Mouse (Mus musculus) adrenal gland, adult 8-10 months (tissue): ENCODE data around the gene Olfr791. TPM values are rescaled to one million over a fixed set of nuclear protein-coding genes. Genes with fewer than 3 reads are reported as not detected.

Experiments used
- DNase-seq: peaks from one replicate; pipeline ENCODE4 v3.0.0; 2022
- total RNA-seq, 4 experiments: library from RNA; stranded (reverse); gene quantifications; 2 replicates each; pipeline ENCODE4 v1.2.4; 2022

Gene Olfr791
- not detected for total RNA-seq

DNA sequence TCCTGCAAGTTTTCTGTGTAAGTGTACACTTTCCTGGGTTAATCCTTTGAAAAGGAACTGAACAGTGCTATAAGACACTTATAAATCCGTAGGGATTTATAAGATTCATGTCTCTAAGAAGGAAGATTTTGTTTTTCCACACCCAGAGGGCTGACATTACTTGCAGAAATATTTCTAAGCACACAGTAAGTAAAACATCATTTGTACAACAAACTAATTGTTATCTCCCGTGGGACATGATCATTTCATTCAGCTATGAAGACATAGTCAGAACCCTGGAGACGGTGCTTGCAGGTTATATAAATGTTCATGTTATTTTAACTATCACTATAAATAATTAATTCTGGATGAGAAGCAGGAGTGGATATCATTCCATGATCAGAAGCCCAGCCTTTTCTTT is at the start of gene Olfr791:
Olfr791 (plus strand) TSS at position 301 of the 400 bp plus-strand sequence.
- DNase-seq, result no peak

GRCm38 (mm10) chr10:129473256-129473655 is 48.3 kb upstream of the Olfr791 start:
- no peak for DNase-seq

- DNase-seq, result no peak
These were observed 47.9 kb upstream of the Olfr791 start for GRCm38 (mm10) chr10:129473723-129474122.

DNA sequence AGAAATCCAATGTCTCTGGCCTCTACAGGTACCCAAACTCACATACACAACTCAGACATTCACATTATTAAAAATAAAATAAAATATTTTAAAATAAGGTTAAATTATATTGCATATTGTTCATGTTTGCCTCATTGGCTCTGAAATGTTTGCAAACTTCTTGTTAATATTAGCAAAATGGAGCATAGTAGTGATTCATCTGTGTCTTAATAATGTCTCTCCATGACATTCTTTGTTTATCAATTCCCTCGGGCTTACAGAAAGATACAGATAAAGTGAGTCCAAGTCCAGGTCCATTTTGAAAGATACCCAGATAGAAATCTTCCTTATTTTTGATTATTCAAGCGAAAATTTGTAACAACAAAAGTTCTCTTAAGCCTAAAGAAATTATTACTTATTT is 37.1 kb upstream of the Olfr791 start, which contains the start of gene Olfr789:
Olfr789 (plus strand) TSS at position 301 of the 400 bp plus-strand sequence.
- DNase-seq, result no peak

- DNase-seq, result no peak
These were observed 31.5 kb upstream of the Olfr791 start for GRCm38 (mm10) chr10:129490101-129490500.

GRCm38 (mm10) chr10:129498192-129498591 is 23.4 kb upstream of the Olfr791 start, which contains the start of gene Olfr790:
Gene Olfr790 (plus strand): TSS chr10:129498492.
- no peak for DNase-seq

DNA sequence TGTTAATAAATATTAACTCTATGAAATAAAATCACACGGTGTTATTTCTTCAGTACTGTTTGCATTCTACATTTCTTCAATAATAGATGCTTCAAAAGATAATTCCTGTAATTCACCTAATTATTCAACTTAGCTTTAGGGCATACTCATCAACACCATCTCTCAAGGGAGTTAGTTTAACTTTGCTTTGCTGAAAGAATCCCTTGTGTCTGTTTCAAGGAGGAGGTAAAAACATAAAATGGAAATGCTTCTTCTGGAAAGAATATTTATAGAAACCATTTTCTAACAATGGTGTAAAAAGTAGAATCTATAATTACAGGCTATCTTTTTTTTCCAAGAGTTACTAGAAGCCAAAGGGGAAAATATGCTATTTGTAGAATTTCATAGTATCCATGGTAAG is 17.3 kb downstream of the Olfr791 start, which contains the start of gene Olfr792:
Olfr792 (plus strand) TSS at position 301 of the 400 bp plus-strand sequence.
- no peak for DNase-seq

- DNase-seq, result no peak
These were observed 27.8 kb downstream of the Olfr791 start for GRCm38 (mm10) chr10:129549354-129549753.

- DNase-seq, result no peak
These were observed 45.8 kb downstream of the Olfr791 start, which contains the start of gene Olfr794 for GRCm38 (mm10) chr10:129567355-129567754. Gene Olfr794 (plus strand): TSS chr10:129567655.

DNA sequence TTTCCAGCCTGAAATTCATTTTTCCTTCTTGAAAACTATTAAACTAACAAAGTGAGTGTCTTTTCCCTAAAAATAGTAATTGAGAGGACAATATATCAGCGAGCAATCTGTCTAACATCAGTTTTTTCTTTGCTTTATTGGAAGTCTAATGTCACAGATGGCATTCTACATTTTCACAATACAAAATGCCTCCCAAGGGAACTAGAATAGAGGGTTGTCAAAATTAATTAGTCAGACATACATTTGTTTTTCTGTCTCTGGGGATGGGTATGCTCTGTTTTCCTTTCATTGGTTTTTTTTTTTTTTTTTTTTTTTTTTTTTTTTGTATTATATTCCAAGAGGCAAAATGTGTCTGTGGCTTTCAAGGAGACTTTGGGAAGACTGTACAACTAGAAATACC is 55.5 kb downstream of the Olfr791 start:
- no peak for DNase-seq

Other genes starting within 250 kb of the Olfr791 start
- not detected for gene Olfr780, start 203.7 kb upstream of the Olfr791 start, total RNA-seq
- gene Olfr781, start 192.9 kb upstream of the Olfr791 start, total RNA-seq, result not detected
- not detected for gene Olfr782, start 172.9 kb upstream of the Olfr791 start, total RNA-seq
- gene Olfr784, start 137.7 kb upstream of the Olfr791 start, total RNA-seq, result not detected
- gene Olfr785, start 116.4 kb upstream of the Olfr791 start, total RNA-seq, result not detected
- gene Olfr786, start 94.5 kb upstream of the Olfr791 start, total RNA-seq, result not detected
- not detected for gene Olfr787, start 59.9 kb upstream of the Olfr791 start, total RNA-seq
- not detected for gene Olfr788, start 50.8 kb upstream of the Olfr791 start, total RNA-seq
- not detected for gene Olfr789, start 37.0 kb upstream of the Olfr791 start, total RNA-seq
- not detected for gene Olfr790, start 23.3 kb upstream of the Olfr791 start, total RNA-seq
- gene Olfr792, start 17.4 kb downstream of the Olfr791 start, total RNA-seq, result not detected
- not detected for gene Olfr794, start 45.9 kb downstream of the Olfr791 start, total RNA-seq
- gene Olfr796, start 90.8 kb downstream of the Olfr791 start, total RNA-seq, result not detected
- gene Olfr798, start 106.1 kb downstream of the Olfr791 start, total RNA-seq, result not detected
- not detected for gene Olfr799, start 115.7 kb downstream of the Olfr791 start, total RNA-seq
- not detected for gene Olfr800, start 135.9 kb downstream of the Olfr791 start, total RNA-seq
- gene Olfr801, start 152.1 kb downstream of the Olfr791 start, total RNA-seq, result not detected
- not detected for gene Olfr802, start 166.4 kb downstream of the Olfr791 start, total RNA-seq
- gene Olfr803, start 172.5 kb downstream of the Olfr791 start, total RNA-seq, result not detected
- not detected for gene Olfr804, start 181.4 kb downstream of the Olfr791 start, total RNA-seq
- not detected for gene Olfr805, start 207.6 kb downstream of the Olfr791 start, total RNA-seq
- gene Olfr806, start 220.1 kb downstream of the Olfr791 start, total RNA-seq, result not detected
- not detected for gene Olfr807, start 236.0 kb downstream of the Olfr791 start, total RNA-seq
- gene Olfr808, start 243.7 kb downstream of the Olfr791 start, total RNA-seq, result not detected